Mouse (Mus musculus) G1E (cell line): ENCODE measurements around the gene March5. TPM values are rescaled to one million over a fixed set of nuclear protein-coding genes. Genes with fewer than 3 reads are reported as not detected.
A peak's percentile ranks its signal among the peaks of the same experiment; 100 is the strongest.

Source experiments
- ATAC-seq: 2 replicates; pipeline ENCODE4 v1.8.0; 2016; ENCODE audit warnings: mild to moderate bottlenecking; ENCODE audit not compliant: insufficient number of reproducible peaks, poor library complexity, low FRiP score, severe bottlenecking; ENCODE audit errors: extremely low read depth
- DNase-seq: peaks from one replicate; pipeline ENCODE4 v3.0.0; 2012; ENCODE audit warnings: low spot score
- H3K27me3 ChIP-seq: 2 replicates; pipeline ENCODE4 v1.6.1; 2012; ENCODE audit warnings: mild to moderate bottlenecking, low read length, inconsistent platforms; ENCODE audit not compliant: insufficient read depth
- H3K36me3 ChIP-seq: replicated peaks from 2 replicates; pipeline ENCODE3; 2012; ENCODE audit warnings: mild to moderate bottlenecking, inconsistent platforms
- H3K4me1 ChIP-seq: 2 replicates; pipeline ENCODE4 v1.6.1; 2012; ENCODE audit warnings: low read depth, low read length, inconsistent platforms, mixed read lengths; ENCODE audit not compliant: insufficient read depth
- H3K4me3 ChIP-seq: 2 replicates; pipeline ENCODE4 v1.5.1; 2012; ENCODE audit warnings: low read depth, mild to moderate bottlenecking, inconsistent platforms, low read length, moderate library complexity, mixed read lengths
- H3K9me3 ChIP-seq: replicated peaks from 2 replicates; pipeline ENCODE4 v1.6.1; 2012; ENCODE audit warnings: inconsistent platforms
- CTCF ChIP-seq: IDR thresholded peaks from 2 replicates; pipeline ENCODE4 v1.5.1; 2012; ENCODE audit warnings: low read depth, low read length, inconsistent platforms, mixed read lengths
- GATA1 ChIP-seq: IDR thresholded peaks from 2 replicates; pipeline ENCODE4 v1.6.1; 2012; ENCODE audit warnings: borderline replicate concordance, low read length, inconsistent platforms, mixed read lengths
- GATA2 ChIP-seq: IDR thresholded peaks from 2 replicates; pipeline ENCODE4 v1.6.1; 2012; ENCODE audit warnings: low read depth, low read length, inconsistent platforms, borderline replicate concordance
- POLR2AphosphoS5 ChIP-seq: IDR thresholded peaks from 2 replicates; pipeline ENCODE4 v1.6.1; 2012; ENCODE audit warnings: low read depth, low read length, inconsistent platforms; ENCODE audit not compliant: insufficient replicate concordance
- TAL1 ChIP-seq: conservative IDR thresholded peaks from 2 replicates; pipeline ENCODE4 v1.6.1; 2012; ENCODE audit warnings: low read depth, low read length, inconsistent platforms, mixed read lengths
- polyA plus RNA-seq: library from polyadenylated mRNA; stranded (reverse); fragments of >175 nt; gene quantifications from 2 replicates; pipeline ENCODE4 v1.2.3, GENCODE M21; 2012
- total RNA-seq, 2 experiments: library from RNA; stranded (forward) in 1 of 2; stranded (reverse) in 1 of 2; fragments of 200-1000 nt in 1 of 2; fragments of >200 nt in 1 of 2; fragmentation: Nextera tagmentation in 1 of 2; gene quantifications; 2 replicates each; pipeline ENCODE4 v1.2.3; 2014 to 2017

March5 gene
- total and polyA plus RNA-seq, 3 experiments = 64.5 to 131 (median 129) TPM

GRCm38 (mm10) chr19:37237712-37238437 lies 30.5 kb downstream of the March5 start:
- Histone ChIP-seq H3K4me3 (peak overlapping the region; percentile 67; the same call in 1 of the 2 replicates), H3K9me3 (peaks cover 9% of the 10 kb centered on the region), H3K27me3 (peaks cover 10% of the 10 kb centered on the region), H3K4me1 (peaks cover 47% of the 10 kb centered on the region), H3K36me3 (no peaks in the 10 kb centered on the region)
- peak; percentile 53 for DNase-seq
- ATAC-seq = peak; percentile 61
- TF ChIP-seq CTCF (no peak), TAL1 (peak; percentile 67; the same call in 1 of the 2 replicates)

DNA sequence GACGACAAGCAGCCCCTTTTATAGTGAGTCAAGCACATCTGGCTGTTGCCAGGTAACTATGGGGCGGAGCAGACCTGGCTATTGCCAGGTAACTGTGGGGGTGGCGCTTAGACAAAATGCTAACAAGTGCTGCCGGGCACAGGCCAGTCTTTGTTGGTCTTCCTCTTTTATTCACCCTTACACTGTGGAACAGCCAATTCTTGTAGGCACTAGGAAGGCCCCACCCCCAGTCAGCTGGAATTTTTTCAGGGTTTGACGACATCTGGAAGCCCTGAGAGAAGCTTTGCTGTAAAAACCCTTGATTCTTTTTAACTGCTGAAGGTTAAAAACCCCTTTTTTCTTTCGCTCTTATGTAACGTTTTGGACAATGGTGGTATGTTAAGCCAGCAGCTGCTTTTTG lies 31.3 kb downstream of the March5 start:
- peaks cover 7% of the 10 kb centered on the region for H3K9me3 ChIP-seq
- peaks cover 10% of the 10 kb centered on the region for H3K27me3 ChIP-seq
- DNase-seq = no peak
- H3K4me3 ChIP-seq = peak overlapping the region; percentile 52; the same call in 1 of the 2 replicates
- no peaks in the 10 kb centered on the region for H3K36me3 ChIP-seq
- H3K4me1 ChIP-seq = peaks cover 45% of the 10 kb centered on the region
- TF ChIP-seq GATA2 (no peak), TAL1 (no peak), GATA1 (no peak), POLR2AphosphoS5 (no peak), CTCF (no peak)
- ATAC-seq = no peak

GRCm38 (mm10) chr19:37239096-37239495 lies 31.8 kb downstream of the March5 start:
- no peaks in the 10 kb centered on the region for H3K36me3 ChIP-seq
- ATAC-seq (no peak), DNase-seq (peak; percentile 59)
- H3K27me3 ChIP-seq = peaks cover 10% of the 10 kb centered on the region
- no peak overlapping the region; the same call in 1 of the 2 replicates for H3K4me3 ChIP-seq
- peaks cover 41% of the 10 kb centered on the region for H3K4me1 ChIP-seq
- TF ChIP-seq GATA2 (no peak), GATA1 (no peak), TAL1 (no peak), CTCF (no peak), POLR2AphosphoS5 (no peak)
- peaks cover 2% of the 10 kb centered on the region for H3K9me3 ChIP-seq

GRCm38 (mm10) chr19:37241201-37241600 lies 33.9 kb downstream of the March5 start:
- ATAC-seq (no peak), DNase-seq (no peak)
- H3K4me1 ChIP-seq = peaks cover 33% of the 10 kb centered on the region
- peaks cover 3% of the 10 kb centered on the region; the same call in 1 of the 2 replicates for H3K9me3 ChIP-seq
- TF ChIP-seq CTCF = no peak
- TF ChIP-seq POLR2AphosphoS5 = no peak
- TF ChIP-seq GATA1 = no peak
- no peak for TF ChIP-seq GATA2
- TF ChIP-seq TAL1 = no peak
- no peaks in the 10 kb centered on the region for H3K36me3 ChIP-seq
- H3K4me3 ChIP-seq = no peak overlapping the region
- H3K27me3 ChIP-seq = peaks cover 13% of the 10 kb centered on the region

GRCm38 (mm10) chr19:37242707-37243106 lies 35.4 kb downstream of the March5 start:
- no peak for DNase-seq
- Histone ChIP-seq H3K9me3 (peaks cover 3% of the 10 kb centered on the region; the same call in 1 of the 2 replicates), H3K27me3 (peaks cover 27% of the 10 kb centered on the region), H3K4me3 (no peak overlapping the region), H3K36me3 (no peaks in the 10 kb centered on the region), H3K4me1 (peaks cover 18% of the 10 kb centered on the region)
- TF ChIP-seq GATA2 (no peak), TAL1 (no peak), CTCF (no peak), GATA1 (no peak), POLR2AphosphoS5 (no peak)
- ATAC-seq = no peak

DNA sequence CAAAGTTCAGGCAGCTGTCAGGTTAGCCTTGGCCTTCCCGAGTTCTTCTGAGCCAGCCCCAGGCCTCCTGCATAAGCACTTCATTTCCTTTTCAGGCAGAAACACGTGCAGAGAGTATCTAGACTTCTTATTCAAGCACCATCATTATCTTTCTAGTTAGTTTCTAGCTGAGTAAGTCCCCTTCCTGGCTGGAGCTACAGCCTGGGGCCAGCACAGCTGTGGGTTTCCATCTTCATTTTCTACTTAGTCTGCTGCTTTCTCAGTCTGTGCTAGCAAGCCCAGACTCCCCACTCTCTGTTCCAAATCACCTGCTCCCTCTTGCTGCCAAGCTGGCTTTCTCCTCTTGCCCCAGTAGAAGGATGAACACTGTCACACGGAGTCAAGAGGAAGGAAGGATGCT lies 39.5 kb downstream of the March5 start:
- peaks cover 3% of the 10 kb centered on the region; the same call in 1 of the 2 replicates for H3K9me3 ChIP-seq
- H3K27me3 ChIP-seq = peaks cover 35% of the 10 kb centered on the region
- ATAC-seq (no peak), DNase-seq (no peak)
- no peaks in the 10 kb centered on the region for H3K4me1 ChIP-seq
- H3K4me3 ChIP-seq = no peak overlapping the region
- TF ChIP-seq GATA2 (no peak), POLR2AphosphoS5 (no peak), GATA1 (no peak), TAL1 (no peak), CTCF (no peak)
- H3K36me3 ChIP-seq = no peaks in the 10 kb centered on the region
